Mouse (Mus musculus) midbrain, embryonic 11.5 days (tissue): ENCODE data around the gene Sema3c. TPM values are rescaled to one million over a fixed set of nuclear protein-coding genes. Genes with fewer than 3 reads are reported as not detected.

Experiments used
- polyA plus RNA-seq: library from polyadenylated mRNA; unstranded; fragments of >200 nt; fragmentation: Nextera tagmentation; extraction: Ambion mirVana; gene quantifications from 2 replicates; pipeline ENCODE4 v1.2.1, GENCODE M21; 2014

Sema3c gene
- polyA plus RNA-seq, 1 experiment from 2014 or later, result 18.8 TPM

Other genes starting within 250 kb of the Sema3c start
- not detected in 2 replicates for gene Speer4f2, start 201.1 kb upstream of the Sema3c start, polyA plus RNA-seq
- 0.11 TPM in 1 of 2 replicates, not detected in the other for gene Speer4f1, start 98.2 kb upstream of the Sema3c start, polyA plus RNA-seq